Mouse (Mus musculus) olfactory bulb, adult 2 months (tissue): ENCODE measurements around the gene Dync1i1.

Experiments used
- CTCF ChIP-seq: fragments of 200-500 bp; IDR thresholded peaks from 2 replicates; pipeline ENCODE4 v1.5.1; 2012; ENCODE audit warnings: low read depth, mild to moderate bottlenecking, low read length, moderate library complexity; ENCODE audit not compliant: insufficient read depth
- POLR2A ChIP-seq: fragments of 200-500 bp; IDR thresholded peaks from 2 replicates; pipeline ENCODE4 v1.6.1; 2012; ENCODE audit warnings: mild to moderate bottlenecking, low read depth, low read length, moderate library complexity; ENCODE audit not compliant: insufficient read depth

DNA sequence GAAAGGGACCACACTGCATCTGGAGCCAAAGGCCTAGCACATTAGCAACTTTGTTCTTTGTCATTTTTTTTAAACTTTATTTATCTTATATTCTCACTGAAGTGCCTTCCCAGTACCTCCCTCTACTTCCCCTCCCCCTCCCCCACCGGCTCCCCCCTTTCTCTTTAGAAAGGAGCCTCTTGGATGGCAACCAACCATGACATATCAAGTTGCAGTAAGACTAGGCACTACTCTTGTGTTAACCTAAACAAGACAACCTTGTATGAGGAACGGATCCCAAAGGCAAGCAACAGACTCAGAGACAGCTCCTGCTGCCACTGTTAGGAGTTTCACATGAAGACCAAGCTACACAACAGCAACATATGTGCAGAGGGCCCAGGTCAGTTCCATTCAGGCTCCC is 105.3 kb downstream of the Dync1i1 start:
- no peak for TF ChIP-seq CTCF
- TF ChIP-seq POLR2A: no peak
